Mouse (Mus musculus) hindbrain, embryonic 10.5 days (tissue): Measurements from ENCODE around the gene Mcm10. TPM values are rescaled to one million over a fixed set of nuclear protein-coding genes. Genes with fewer than 3 reads are reported as not detected.

Experiments
- DNase-seq: peaks from one replicate; pipeline ENCODE4 v3.0.0-alpha.2; 2017; ENCODE audit warnings: low spot score
- H3K27ac ChIP-seq: fragments of 300-500 bp; sonication (generic); 2 replicates; pipeline ENCODE4 v1.5.1; 2016; ENCODE audit warnings: mild to moderate bottlenecking, moderate library complexity
- H3K27me3 ChIP-seq: fragments of 300-500 bp; sonication (generic); 2 replicates; pipeline ENCODE4 v1.6.1; 2016; ENCODE audit warnings: mild to moderate bottlenecking; ENCODE audit not compliant: poor library complexity, insufficient read depth, severe bottlenecking
- H3K36me3 ChIP-seq: fragments of 300-500 bp; sonication (generic); 2 replicates; pipeline ENCODE4 v1.6.1; 2016; ENCODE audit warnings: mild to moderate bottlenecking, moderate library complexity
- H3K4me1 ChIP-seq: fragments of 300-500 bp; sonication (generic); replicated peaks from 2 replicates; pipeline ENCODE4 v1.6.1; 2016; ENCODE audit warnings: mild to moderate bottlenecking
- H3K4me3 ChIP-seq: fragments of 300-500 bp; sonication (generic); 2 replicates; pipeline ENCODE4 v1.5.1; 2016; ENCODE audit warnings: mild to moderate bottlenecking, moderate library complexity
- H3K9me3 ChIP-seq: fragments of 300-500 bp; sonication (generic); 2 replicates; pipeline ENCODE4 v1.6.1; 2016; ENCODE audit warnings: mild to moderate bottlenecking, moderate library complexity
- WGBS: fragments of 180-500 bp; shearing (Covaris S2); methylation state at CpG from one replicate; pipeline ENCODE4 v1.1.7; 2016; 5-methylcytosine and 5-hydroxymethylcytosine counted together
- polyA plus RNA-seq: library from polyadenylated mRNA; unstranded; fragments of >200 nt; fragmentation: Nextera tagmentation; extraction: Ambion mirVana; gene quantifications from 2 replicates; pipeline ENCODE4 v1.2.1, GENCODE M21; 2016

The Mcm10 gene
- polyA plus RNA-seq: 46.0 and 62.4 TPM in 2 replicates

- peak; percentile 95 for DNase-seq
- H3K36me3 ChIP-seq: peaks cover 29% of the 10 kb centered on the region
- H3K4me3 ChIP-seq: peak within 1 kb of the TSS; percentile 84
- 4% methylated on average over 32 of the region's 32 CpGs for WGBS
- H3K4me1 ChIP-seq: peaks cover 8% of the 10 kb centered on the region
- H3K27ac ChIP-seq: peak within 1 kb of the TSS; percentile 89
- no peaks in the 10 kb centered on the region for H3K9me3 ChIP-seq
- H3K27me3 ChIP-seq: no peaks in the 10 kb centered on the region
Observed at GRCm38 (mm10) chr2:5012491-5013324, at the start of gene Mcm10. TSS of gene Mcm10 (minus strand) at chr2:5012791.

GRCm38 (mm10) chr2:5061133-5061708 is 48.6 kb upstream of the Mcm10 start:
- Histone ChIP-seq H3K4me1 (peaks cover 18% of the 10 kb centered on the region), H3K27me3 (peaks cover 43% of the 10 kb centered on the region), H3K27ac (no peak overlapping the region), H3K9me3 (no peaks in the 10 kb centered on the region), H3K36me3 (no peaks in the 10 kb centered on the region), H3K4me3 (no peak overlapping the region)
- DNase-seq: no peak
- 83% methylated on average over 8 of the region's 8 CpGs for WGBS

GRCm38 (mm10) chr2:5059997-5060396 is 47.4 kb upstream of the Mcm10 start:
- H3K9me3 ChIP-seq: no peaks in the 10 kb centered on the region
- 81% methylated on average over 4 of the region's 4 CpGs for WGBS
- H3K4me1 ChIP-seq: peaks cover 18% of the 10 kb centered on the region
- no peak for DNase-seq
- no peaks in the 10 kb centered on the region for H3K36me3 ChIP-seq
- H3K4me3 ChIP-seq: no peak overlapping the region
- H3K27ac ChIP-seq: no peak overlapping the region
- H3K27me3 ChIP-seq: peaks cover 42% of the 10 kb centered on the region

- no peak for DNase-seq
- H3K4me1 ChIP-seq: peaks cover 10% of the 10 kb centered on the region
- no peaks in the 10 kb centered on the region for H3K36me3 ChIP-seq
- no peak overlapping the region for H3K4me3 ChIP-seq
- peaks cover 29% of the 10 kb centered on the region for H3K27me3 ChIP-seq
- no peak overlapping the region for H3K27ac ChIP-seq
- H3K9me3 ChIP-seq: no peaks in the 10 kb centered on the region
- WGBS: 87% methylated on average over 5 of the region's 5 CpGs
Observed at GRCm38 (mm10) chr2:5058436-5058835, 45.8 kb upstream of the Mcm10 start.

GRCm38 (mm10) chr2:5050562-5050961 is 38.0 kb upstream of the Mcm10 start:
- Histone ChIP-seq H3K27ac (no peak overlapping the region), H3K9me3 (no peaks in the 10 kb centered on the region), H3K27me3 (no peaks in the 10 kb centered on the region), H3K4me1 (peaks cover 10% of the 10 kb centered on the region), H3K36me3 (no peaks in the 10 kb centered on the region), H3K4me3 (no peak overlapping the region)
- 91% methylated on average over 2 of the region's 2 CpGs for WGBS
- DNase-seq: no peak

GRCm38 (mm10) chr2:5047016-5047415 is 34.4 kb upstream of the Mcm10 start:
- WGBS: 95% methylated on average over 2 of the region's 2 CpGs
- peaks cover 24% of the 10 kb centered on the region for H3K4me1 ChIP-seq
- no peak for DNase-seq
- no peak overlapping the region for H3K27ac ChIP-seq
- no peaks in the 10 kb centered on the region for H3K36me3 ChIP-seq
- H3K27me3 ChIP-seq: no peaks in the 10 kb centered on the region
- H3K4me3 ChIP-seq: no peak overlapping the region
- no peaks in the 10 kb centered on the region for H3K9me3 ChIP-seq

GRCm38 (mm10) chr2:5045269-5045965 is 32.8 kb upstream of the Mcm10 start:
- 52% methylated on average over 13 of the region's 13 CpGs for WGBS
- Histone ChIP-seq H3K27me3 (no peaks in the 10 kb centered on the region), H3K27ac (no peak overlapping the region), H3K4me3 (no peak overlapping the region), H3K4me1 (peaks cover 24% of the 10 kb centered on the region), H3K9me3 (no peaks in the 10 kb centered on the region), H3K36me3 (no peaks in the 10 kb centered on the region)
- no peak for DNase-seq

- DNase-seq: no peak
- Histone ChIP-seq H3K9me3 (no peaks in the 10 kb centered on the region), H3K4me3 (no peak overlapping the region), H3K27me3 (no peaks in the 10 kb centered on the region), H3K36me3 (no peaks in the 10 kb centered on the region), H3K4me1 (peaks cover 17% of the 10 kb centered on the region), H3K27ac (no peak overlapping the region)
- WGBS: 54% methylated on average over 3 of the region's 3 CpGs
Observed at GRCm38 (mm10) chr2:5044321-5044720, 31.7 kb upstream of the Mcm10 start.

- Histone ChIP-seq H3K4me3 (no peak overlapping the region), H3K9me3 (no peaks in the 10 kb centered on the region), H3K36me3 (no peaks in the 10 kb centered on the region), H3K27ac (no peak overlapping the region), H3K4me1 (peaks cover 17% of the 10 kb centered on the region), H3K27me3 (no peaks in the 10 kb centered on the region)
- DNase-seq: no peak
- WGBS: 94% methylated on average over 2 of the region's 2 CpGs
Observed at GRCm38 (mm10) chr2:5043476-5043761, 30.8 kb upstream of the Mcm10 start.

GRCm38 (mm10) chr2:5042616-5043475 is 30.3 kb upstream of the Mcm10 start:
- Histone ChIP-seq H3K27me3 (no peaks in the 10 kb centered on the region), H3K9me3 (no peaks in the 10 kb centered on the region), H3K36me3 (no peaks in the 10 kb centered on the region), H3K4me3 (no peak overlapping the region), H3K4me1 (peaks cover 22% of the 10 kb centered on the region), H3K27ac (no peak overlapping the region)
- 80% methylated on average over 11 of the region's 11 CpGs for WGBS
- DNase-seq: no peak

- Histone ChIP-seq H3K4me3 (no peak overlapping the region), H3K9me3 (no peaks in the 10 kb centered on the region), H3K27ac (no peak overlapping the region), H3K27me3 (no peaks in the 10 kb centered on the region), H3K36me3 (no peaks in the 10 kb centered on the region), H3K4me1 (peaks cover 28% of the 10 kb centered on the region)
- 88% methylated on average over 5 of the region's 5 CpGs for WGBS
- DNase-seq: no peak
Observed at GRCm38 (mm10) chr2:5041854-5042253, 29.3 kb upstream of the Mcm10 start.

- WGBS: 93% methylated on average over 12 of the region's 12 CpGs
- Histone ChIP-seq H3K36me3 (no peaks in the 10 kb centered on the region), H3K4me3 (no peak overlapping the region), H3K4me1 (peaks cover 26% of the 10 kb centered on the region), H3K27ac (no peak overlapping the region), H3K9me3 (no peaks in the 10 kb centered on the region), H3K27me3 (no peaks in the 10 kb centered on the region)
- DNase-seq: no peak
Observed at GRCm38 (mm10) chr2:5040281-5041161, 27.9 kb upstream of the Mcm10 start.
